Mouse (Mus musculus): ENCODE measurements at regions not wholly inside any gene's neighbourhood (a gene's known extent, or its start where the extent isn't known, plus 50 kb on each side); places are given as distances from the start of the nearest gene placed in this dataset.

DNA sequence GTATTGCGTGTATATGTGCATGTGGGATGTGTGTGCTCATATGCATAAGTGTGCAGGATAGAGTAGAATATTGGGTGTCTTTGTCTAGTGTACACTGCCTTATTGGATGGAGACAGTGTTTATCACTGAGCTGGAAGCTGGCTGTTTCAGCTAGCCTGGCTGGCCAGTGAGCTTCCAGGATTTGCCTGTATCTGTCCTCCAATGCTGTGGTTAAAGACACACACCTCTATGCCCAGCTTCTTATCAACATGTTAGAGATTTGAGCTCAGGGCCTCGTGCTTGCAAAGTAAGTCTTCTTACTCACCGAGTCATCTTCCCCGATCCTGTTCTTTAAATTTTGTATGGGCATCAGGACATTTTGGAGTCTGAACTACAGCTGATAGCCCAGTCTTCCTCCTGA, 87.0 kb downstream of the 4930426L09Rik start:
- no peak overlapping the region for H3K4me3 ChIP-seq
- no peak overlapping the region for H3K4me2 ChIP-seq (ENCODE audit: low read depth)
- H3K79me2 ChIP-seq (ENCODE audit: control insufficient read depth, insufficient read depth), result no peaks in the 10 kb centered on the region
- H3ac ChIP-seq (ENCODE audit: control insufficient read depth, insufficient read length), result no peak overlapping the region
- H3K27me3 ChIP-seq (ENCODE audit: control insufficient read depth, insufficient read depth, insufficient read length), result no peaks in the 10 kb centered on the region
- TF ChIP-seq CEBPB (IDR thresholded peaks at IDR 0.05; ENCODE audit: insufficient read depth, poor library complexity, severe bottlenecking), result no peak
- no peak for TF ChIP-seq TCF12 (IDR thresholded peaks at IDR 0.05; ENCODE audit: insufficient read depth, poor library complexity, severe bottlenecking)
- TF ChIP-seq POLR2AphosphoS2 (IDR thresholded peaks at IDR 0.05; ENCODE audit: insufficient read length, low read depth), result no peak
- TF ChIP-seq TCF3 (IDR thresholded peaks at IDR 0.05; ENCODE audit: insufficient read length, low read depth), result no peak
- no peak for TF ChIP-seq MYOG (IDR thresholded peaks at IDR 0.05; ENCODE audit: control insufficient read depth in 1 of 3, insufficient read depth in 1 of 3, insufficient read length in 2 of 3, low read depth in 2 of 3)
- no peak for TF ChIP-seq POLR2A (IDR thresholded peaks at IDR 0.05; ENCODE audit: insufficient read length, low read depth)
- no peak for TF ChIP-seq E2F4 (IDR thresholded peaks at IDR 0.05; ENCODE audit: insufficient read depth)
- TF ChIP-seq MYOD1 (IDR thresholded peaks at IDR 0.05; ENCODE audit: control insufficient read depth in 1 of 3, insufficient read length in 2 of 3, low read depth in 2 of 3), result no peak
- no peak for TF ChIP-seq USF1 (IDR thresholded peaks at IDR 0.05; ENCODE audit: low read depth)
- no peak for TF ChIP-seq MAX (IDR thresholded peaks at IDR 0.05; ENCODE audit: low read depth)
- TF ChIP-seq REST (IDR thresholded peaks at IDR 0.05; ENCODE audit: insufficient read depth, insufficient read length), result no peak
- TF ChIP-seq SRF (IDR thresholded peaks at IDR 0.05; ENCODE audit: control insufficient read depth, insufficient read length, low read depth), result no peak
- H3K36me3 ChIP-seq (ENCODE audit: control insufficient read depth, insufficient read depth), result no peaks in the 10 kb centered on the region

DNA sequence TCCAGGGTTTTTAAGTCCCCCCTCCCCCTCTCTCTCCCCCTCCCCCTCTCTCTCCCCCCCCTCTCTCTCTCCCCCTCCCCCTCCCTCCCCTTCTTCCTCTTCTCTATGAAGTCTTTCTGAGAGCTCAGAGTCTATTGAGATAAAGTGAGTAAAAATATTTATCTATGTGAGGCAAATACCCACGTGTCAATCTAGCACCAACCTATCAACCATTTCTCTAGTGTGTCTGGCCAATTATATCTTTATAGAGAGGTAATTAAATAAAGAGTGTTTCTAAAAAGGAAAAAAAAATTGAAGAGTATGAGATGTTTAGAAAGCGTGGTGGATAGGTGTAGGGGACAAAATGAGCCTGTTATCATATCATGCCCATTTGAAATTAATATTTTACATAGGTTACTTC, 88.0 kb downstream of the 4930426L09Rik start:
- H3ac ChIP-seq (ENCODE audit: control insufficient read depth, insufficient read length), result no peak overlapping the region
- no peaks in the 10 kb centered on the region for H3K79me2 ChIP-seq (ENCODE audit: control insufficient read depth, insufficient read depth)
- no peak overlapping the region for H3K4me2 ChIP-seq (ENCODE audit: low read depth)
- H3K4me3 ChIP-seq, result no peak overlapping the region
- no peaks in the 10 kb centered on the region for H3K36me3 ChIP-seq (ENCODE audit: control insufficient read depth, insufficient read depth)
- no peaks in the 10 kb centered on the region for H3K27me3 ChIP-seq (ENCODE audit: control insufficient read depth, insufficient read depth, insufficient read length)
- TF ChIP-seq POLR2AphosphoS2 (IDR thresholded peaks at IDR 0.05; ENCODE audit: insufficient read length, low read depth), result no peak
- no peak for TF ChIP-seq TCF3 (IDR thresholded peaks at IDR 0.05; ENCODE audit: insufficient read length, low read depth)
- TF ChIP-seq POLR2A (IDR thresholded peaks at IDR 0.05; ENCODE audit: insufficient read length, low read depth), result no peak
- no peak for TF ChIP-seq MYOG (IDR thresholded peaks at IDR 0.05; ENCODE audit: control insufficient read depth in 1 of 3, insufficient read depth in 1 of 3, insufficient read length in 2 of 3, low read depth in 2 of 3)
- no peak for TF ChIP-seq USF1 (IDR thresholded peaks at IDR 0.05; ENCODE audit: low read depth)
- no peak for TF ChIP-seq TCF12 (IDR thresholded peaks at IDR 0.05; ENCODE audit: insufficient read depth, poor library complexity, severe bottlenecking)
- TF ChIP-seq SRF (IDR thresholded peaks at IDR 0.05; ENCODE audit: control insufficient read depth, insufficient read length, low read depth), result no peak
- TF ChIP-seq E2F4 (IDR thresholded peaks at IDR 0.05; ENCODE audit: insufficient read depth), result no peak
- no peak for TF ChIP-seq CEBPB (IDR thresholded peaks at IDR 0.05; ENCODE audit: insufficient read depth, poor library complexity, severe bottlenecking)

DNA sequence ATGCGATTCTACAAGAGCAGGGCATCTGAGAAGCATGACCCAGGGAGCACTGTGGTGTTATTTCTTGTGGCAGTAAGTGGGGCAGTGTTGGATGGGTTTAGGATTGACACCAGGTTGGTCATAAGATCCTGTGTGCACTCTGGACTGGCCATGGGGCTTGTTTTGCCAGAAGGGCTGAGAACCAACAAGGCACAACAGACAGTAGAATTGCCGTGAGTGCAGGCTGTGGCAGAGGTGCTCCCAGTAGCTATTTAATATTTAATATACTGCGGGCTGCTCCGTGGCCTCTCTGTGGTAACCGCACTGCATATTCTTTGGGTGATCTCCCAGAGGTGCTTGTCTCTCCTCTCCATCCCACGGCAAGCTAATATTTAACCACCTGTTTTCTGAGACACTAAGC, 88.5 kb downstream of the 4930426L09Rik start:
- no peak overlapping the region for H3ac ChIP-seq (ENCODE audit: control insufficient read depth, insufficient read length)
- no peaks in the 10 kb centered on the region for H3K79me2 ChIP-seq (ENCODE audit: control insufficient read depth, insufficient read depth)
- TF ChIP-seq USF1 (IDR thresholded peaks at IDR 0.05; ENCODE audit: low read depth) (no peak), POLR2AphosphoS2 (IDR thresholded peaks at IDR 0.05; ENCODE audit: insufficient read length, low read depth) (no peak), REST (IDR thresholded peaks at IDR 0.05; ENCODE audit: insufficient read depth, insufficient read length) (no peak), MYOG (IDR thresholded peaks at IDR 0.05; ENCODE audit: control insufficient read depth in 1 of 3, insufficient read depth in 1 of 3, insufficient read length in 2 of 3, low read depth in 2 of 3) (no peak), TCF3 (IDR thresholded peaks at IDR 0.05; ENCODE audit: insufficient read length, low read depth) (no peak), POLR2A (IDR thresholded peaks at IDR 0.05; ENCODE audit: insufficient read length, low read depth) (no peak), CEBPB (IDR thresholded peaks at IDR 0.05; ENCODE audit: insufficient read depth, poor library complexity, severe bottlenecking) (no peak), MYOD1 (IDR thresholded peaks at IDR 0.05; ENCODE audit: control insufficient read depth in 1 of 3, insufficient read length in 2 of 3, low read depth in 2 of 3) (no peak), SRF (IDR thresholded peaks at IDR 0.05; ENCODE audit: control insufficient read depth, insufficient read length, low read depth) (no peak), TCF12 (IDR thresholded peaks at IDR 0.05; ENCODE audit: insufficient read depth, poor library complexity, severe bottlenecking) (no peak), E2F4 (IDR thresholded peaks at IDR 0.05; ENCODE audit: insufficient read depth) (no peak), MAX (IDR thresholded peaks at IDR 0.05; ENCODE audit: low read depth) (no peak)
- no peaks in the 10 kb centered on the region for H3K27me3 ChIP-seq (ENCODE audit: control insufficient read depth, insufficient read depth, insufficient read length)
- no peak overlapping the region for H3K4me2 ChIP-seq (ENCODE audit: low read depth)
- H3K4me3 ChIP-seq, result no peak overlapping the region
- H3K36me3 ChIP-seq (ENCODE audit: control insufficient read depth, insufficient read depth), result no peaks in the 10 kb centered on the region

DNA sequence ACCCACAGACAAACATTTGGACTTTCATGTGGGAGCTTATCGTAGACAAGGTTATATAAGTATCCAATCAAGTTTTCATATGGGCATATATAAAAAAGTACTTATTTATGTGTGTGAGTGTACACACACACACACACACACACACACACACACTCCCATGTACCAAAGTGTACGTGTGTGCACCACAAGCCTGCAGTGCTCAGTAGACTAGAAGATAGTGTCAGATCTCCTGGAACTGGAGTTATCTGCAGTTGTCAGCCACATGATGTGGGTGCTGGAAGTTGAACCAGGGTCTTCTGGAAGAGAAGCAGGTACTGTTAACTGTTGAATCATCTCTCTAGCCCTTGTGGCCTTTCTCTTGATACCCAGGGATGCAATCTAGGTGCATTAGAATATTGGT, 99.7 kb upstream of the Armc3 start:
- Histone ChIP-seq H3K36me3 (ENCODE audit: control insufficient read depth, insufficient read depth) (no peaks in the 10 kb centered on the region), H3K4me3 (no peak overlapping the region), H3K79me2 (ENCODE audit: control insufficient read depth, insufficient read depth) (no peaks in the 10 kb centered on the region), H3ac (ENCODE audit: control insufficient read depth, insufficient read length) (no peak overlapping the region), H3K27me3 (ENCODE audit: control insufficient read depth, insufficient read depth, insufficient read length) (peaks cover 1% of the 10 kb centered on the region), H3K4me2 (ENCODE audit: low read depth) (no peak overlapping the region)
- no peak for TF ChIP-seq E2F4 (IDR thresholded peaks at IDR 0.05; ENCODE audit: insufficient read depth)
- TF ChIP-seq MYOG (IDR thresholded peaks at IDR 0.05; ENCODE audit: control insufficient read depth in 1 of 3, insufficient read depth in 1 of 3, insufficient read length in 2 of 3, low read depth in 2 of 3), result no peak
- no peak for TF ChIP-seq POLR2AphosphoS2 (IDR thresholded peaks at IDR 0.05; ENCODE audit: insufficient read length, low read depth)
- TF ChIP-seq SRF (IDR thresholded peaks at IDR 0.05; ENCODE audit: control insufficient read depth, insufficient read length, low read depth), result no peak
- TF ChIP-seq CEBPB (IDR thresholded peaks at IDR 0.05; ENCODE audit: insufficient read depth, poor library complexity, severe bottlenecking), result no peak

DNA sequence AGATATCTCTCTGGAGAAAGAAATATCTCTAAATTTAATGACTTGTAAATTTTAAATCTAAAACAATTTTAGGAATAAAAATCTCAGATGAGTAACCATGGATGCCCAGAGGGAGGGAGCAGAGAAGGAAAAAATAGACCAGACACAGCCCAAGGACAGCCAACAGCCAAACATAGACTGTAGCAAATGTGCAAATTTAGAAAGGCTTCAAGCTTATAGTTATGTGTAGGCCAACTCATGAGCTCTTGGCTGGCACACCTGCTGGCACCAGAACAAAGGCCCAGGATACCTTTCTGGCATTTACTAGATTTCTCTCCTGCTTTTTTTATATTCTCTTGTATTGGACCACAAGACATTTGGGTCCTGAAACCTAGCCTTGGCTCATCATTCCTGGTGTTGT, 90.3 kb upstream of the Armc3 start:
- H3ac ChIP-seq (ENCODE audit: control insufficient read depth, insufficient read length), result no peak overlapping the region
- no peaks in the 10 kb centered on the region for H3K79me2 ChIP-seq (ENCODE audit: control insufficient read depth, insufficient read depth)
- H3K27me3 ChIP-seq (ENCODE audit: control insufficient read depth, insufficient read depth, insufficient read length), result no peaks in the 10 kb centered on the region
- no peak overlapping the region for H3K4me2 ChIP-seq (ENCODE audit: low read depth)
- H3K4me3 ChIP-seq, result no peak overlapping the region
- TF ChIP-seq MYOD1 (IDR thresholded peaks at IDR 0.05; ENCODE audit: control insufficient read depth in 1 of 3, insufficient read length in 2 of 3, low read depth in 2 of 3), result no peak
- no peak for TF ChIP-seq SRF (IDR thresholded peaks at IDR 0.05; ENCODE audit: control insufficient read depth, insufficient read length, low read depth)
- no peak for TF ChIP-seq MYOG (IDR thresholded peaks at IDR 0.05; ENCODE audit: control insufficient read depth in 1 of 3, insufficient read depth in 1 of 3, insufficient read length in 2 of 3, low read depth in 2 of 3)
- H3K36me3 ChIP-seq (ENCODE audit: control insufficient read depth, insufficient read depth), result no peaks in the 10 kb centered on the region
